Mouse (Mus musculus): Measurements from ENCODE around the gene Gm49333. TPM values are rescaled to one million over a fixed set of nuclear protein-coding genes. Genes with fewer than 3 reads are reported as not detected.
"Not testable (repeated sequence)": the region's sequence is repeated elsewhere in the genome, so short reads cannot be mapped to it uniquely, and the experiment has no call there.

The Gm49333 gene
- polyA plus RNA-seq, 1 experiment = 0.30 TPM

DNA sequence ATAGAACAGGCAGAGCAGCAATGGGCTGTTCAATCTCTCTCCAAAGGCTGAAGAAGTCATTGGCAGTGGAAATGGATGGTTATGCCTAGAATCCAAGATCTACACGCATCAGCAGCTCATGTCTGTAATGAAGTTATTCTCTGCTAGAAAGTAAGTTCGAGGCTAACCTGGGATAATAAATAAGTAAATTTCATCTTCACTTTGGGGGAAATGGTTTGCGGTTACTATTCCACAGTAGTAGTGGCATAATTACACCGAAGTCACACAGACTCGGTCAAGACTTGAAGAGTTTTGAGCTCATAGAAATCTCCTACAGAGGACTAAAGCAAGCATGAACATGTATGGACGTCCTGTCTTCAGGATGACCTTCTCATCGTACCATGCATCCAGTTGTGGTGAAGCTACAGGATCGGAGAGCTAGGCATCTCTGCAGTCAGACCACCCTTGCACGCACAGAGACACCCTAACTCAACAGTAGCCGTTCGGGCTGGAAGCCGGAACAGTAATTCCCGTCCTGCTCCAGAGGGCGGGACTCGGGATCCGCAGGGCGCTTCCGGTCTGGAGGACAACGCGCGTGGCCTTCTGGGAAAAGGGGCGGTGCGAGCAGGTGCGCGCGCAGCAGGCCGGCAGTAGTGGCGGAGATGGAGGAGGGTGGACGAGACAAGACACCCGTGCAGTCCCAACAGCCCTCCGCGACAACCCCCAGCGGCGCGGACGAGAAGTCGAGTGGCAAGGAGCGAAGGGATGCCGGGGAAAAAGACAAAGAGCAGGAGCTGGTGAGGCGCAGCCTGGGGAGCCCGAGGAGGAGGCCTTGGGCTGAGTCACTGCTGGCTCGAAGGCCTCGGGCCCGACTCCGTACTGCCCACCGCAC is 39.9 kb downstream of the Gm49333 start, which contains the start of gene Psmd2:
Gene Psmd2 (plus strand): TSS at position 577 of the 871 bp plus-strand sequence.
- WGBS = 1% methylated on average over 46 of the region's 46 CpGs
- TF ChIP-seq CTCF (conservative IDR thresholded peaks at IDR 0.05; ENCODE audit: insufficient read depth, insufficient read length, low read depth, low read length) = no peak
- peak; percentile 42 for TF ChIP-seq POLR2A (IDR thresholded peaks at IDR 0.05; ENCODE audit: low read depth, low read length)
- peak; percentile 98 for DNase-seq
- Histone ChIP-seq H3K27ac (ENCODE audit: insufficient read depth, low read depth, low read length) (peak within 1 kb of the TSS; percentile 52), H3K4me3 (ENCODE audit: insufficient read depth, low read depth, low read length) (peak within 1 kb of the TSS; percentile 67), H3K27me3 (replicated peaks; ENCODE audit: control insufficient read depth, insufficient read depth, low read length) (no peaks in the 10 kb centered on the region), H3K36me3 (ENCODE audit: control insufficient read depth, insufficient read depth, low read length) (peaks cover 4% of the 10 kb centered on the region; the same call in 1 of the 2 replicates), H3K4me1 (ENCODE audit: control insufficient read depth, insufficient read depth, low read length) (no peaks in the 10 kb centered on the region; the same call in 1 of the 2 replicates)

DNA sequence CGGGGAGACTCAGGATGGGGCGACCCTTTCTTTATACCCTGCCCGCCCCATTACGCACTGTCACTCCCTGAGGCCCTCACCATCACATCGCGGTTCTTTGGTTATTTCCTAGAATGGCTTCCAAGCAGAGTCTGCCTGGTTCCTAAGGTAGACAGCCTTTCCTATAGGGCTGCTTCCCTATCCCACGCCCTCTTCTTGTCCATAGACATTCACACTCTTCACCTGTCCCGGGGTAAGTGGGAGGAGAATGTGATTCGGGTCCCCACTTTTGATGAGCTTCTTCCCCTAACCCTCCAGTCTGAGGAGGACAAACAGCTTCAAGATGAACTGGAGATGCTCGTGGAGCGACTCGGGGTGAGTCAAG is 40.5 kb downstream of the Gm49333 start:
- peak overlapping the region; percentile 67 for H3K4me3 ChIP-seq (ENCODE audit: insufficient read depth, low read depth, low read length)
- no peaks in the 10 kb centered on the region; the same call in 1 of the 2 replicates for H3K4me1 ChIP-seq (ENCODE audit: control insufficient read depth, insufficient read depth, low read length)
- peaks cover 9% of the 10 kb centered on the region for H3K36me3 ChIP-seq (ENCODE audit: control insufficient read depth, insufficient read depth, low read length)
- TF ChIP-seq CTCF (conservative IDR thresholded peaks at IDR 0.05; ENCODE audit: insufficient read depth, insufficient read length, low read depth, low read length) (no peak), POLR2A (IDR thresholded peaks at IDR 0.05; ENCODE audit: low read depth, low read length) (no peak)
- DNase-seq = no peak
- H3K27ac ChIP-seq (ENCODE audit: insufficient read depth, low read depth, low read length) = peak overlapping the region; percentile 52; the same call in 1 of the 2 replicates
- no peaks in the 10 kb centered on the region for H3K27me3 ChIP-seq (replicated peaks; ENCODE audit: control insufficient read depth, insufficient read depth, low read length)
- WGBS = 6% methylated on average over 12 of the region's 12 CpGs

DNA sequence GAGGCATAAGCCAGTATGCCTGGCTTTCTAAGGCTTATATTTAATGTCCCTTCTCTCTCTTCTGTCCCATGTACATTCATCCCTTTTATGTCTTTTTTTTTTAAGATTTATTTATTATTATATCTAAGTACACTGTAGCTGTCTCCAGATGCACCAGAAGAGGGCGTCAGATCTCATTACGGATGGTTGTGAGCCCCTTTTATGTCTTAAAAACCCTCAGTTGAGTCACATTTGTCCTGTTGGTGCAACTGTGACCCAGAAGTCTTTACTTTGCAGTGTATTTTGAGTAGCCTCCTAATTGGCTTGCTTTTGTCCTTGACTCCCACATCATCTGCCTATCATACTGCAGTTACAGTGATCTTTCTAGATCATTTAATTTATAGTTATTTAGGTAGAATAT is 41.9 kb downstream of the Gm49333 start:
- no peaks in the 10 kb centered on the region; the same call in 1 of the 2 replicates for H3K4me1 ChIP-seq (ENCODE audit: control insufficient read depth, insufficient read depth, low read length)
- H3K36me3 ChIP-seq (ENCODE audit: control insufficient read depth, insufficient read depth, low read length) = peaks cover 15% of the 10 kb centered on the region
- no peak overlapping the region for H3K27ac ChIP-seq (ENCODE audit: insufficient read depth, low read depth, low read length)
- H3K27me3 ChIP-seq (replicated peaks; ENCODE audit: control insufficient read depth, insufficient read depth, low read length) = no peaks in the 10 kb centered on the region
- DNase-seq = no peak
- 47% methylated on average over 2 of the region's 2 CpGs for WGBS
- no peak for TF ChIP-seq POLR2A (IDR thresholded peaks at IDR 0.05; ENCODE audit: low read depth, low read length)
- no peak for TF ChIP-seq CTCF (conservative IDR thresholded peaks at IDR 0.05; ENCODE audit: insufficient read depth, insufficient read length, low read depth, low read length)
- H3K4me3 ChIP-seq (ENCODE audit: insufficient read depth, low read depth, low read length) = no peak overlapping the region

DNA sequence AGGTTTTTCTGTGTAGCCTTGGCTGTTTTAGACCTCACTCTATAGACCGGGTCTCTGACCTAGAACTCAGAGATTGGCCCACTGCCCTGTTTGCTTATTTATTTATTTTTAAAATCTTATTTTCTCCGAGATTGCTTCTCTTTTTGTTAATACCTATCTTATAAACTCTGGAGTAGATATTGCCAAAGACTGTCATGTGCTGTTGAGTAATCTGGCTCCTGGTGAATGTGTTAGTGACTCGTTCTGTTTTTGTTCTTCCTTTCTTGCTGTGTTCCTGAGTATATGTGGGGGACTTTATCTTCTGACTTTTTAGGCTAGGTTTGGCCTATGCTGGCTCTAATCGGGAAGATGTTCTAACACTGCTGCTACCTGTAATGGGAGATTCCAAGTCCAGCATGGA is 46.3 kb downstream of the Gm49333 start:
- no peaks in the 10 kb centered on the region; the same call in 1 of the 2 replicates for H3K4me1 ChIP-seq (ENCODE audit: control insufficient read depth, insufficient read depth, low read length)
- H3K36me3 ChIP-seq (ENCODE audit: control insufficient read depth, insufficient read depth, low read length) = peaks cover 18% of the 10 kb centered on the region
- H3K4me3 ChIP-seq (ENCODE audit: insufficient read depth, low read depth, low read length) = no peak overlapping the region
- no peaks in the 10 kb centered on the region for H3K27me3 ChIP-seq (replicated peaks; ENCODE audit: control insufficient read depth, insufficient read depth, low read length)
- TF ChIP-seq POLR2A (IDR thresholded peaks at IDR 0.05; ENCODE audit: low read depth, low read length) (no peak), CTCF (conservative IDR thresholded peaks at IDR 0.05; ENCODE audit: insufficient read depth, insufficient read length, low read depth, low read length) (no peak)
- WGBS = 92% methylated on average over 4 of the region's 4 CpGs
- DNase-seq = no peak
- no peak overlapping the region for H3K27ac ChIP-seq (ENCODE audit: insufficient read depth, low read depth, low read length)

DNA sequence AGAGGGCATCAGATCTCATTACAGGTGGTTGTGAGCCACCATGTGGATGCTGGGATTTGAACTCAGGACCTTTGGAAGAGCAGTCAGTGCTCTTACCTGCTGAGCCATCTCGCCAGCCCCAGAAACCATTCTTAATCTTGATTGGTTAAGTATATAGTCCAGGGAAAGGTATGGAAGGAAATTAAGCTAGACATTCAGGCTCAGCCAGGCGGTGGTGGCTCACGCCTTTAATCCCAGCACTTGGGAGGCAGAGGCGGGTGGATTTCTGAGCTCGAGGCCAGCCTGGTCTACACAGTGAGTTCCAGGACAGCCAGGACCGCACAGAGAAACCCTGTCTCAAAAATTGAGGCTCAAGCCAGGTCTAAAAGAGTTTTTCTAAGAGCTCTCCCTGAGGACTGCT is 56.6 kb downstream of the Gm49333 start, which contains the start of gene Eif4g1:
Gene Eif4g1 (plus strand): TSS at position 301 of the 400 bp plus-strand sequence.
- WGBS = over 99% methylated on average over 5 of the region's 6 CpGs

DNA sequence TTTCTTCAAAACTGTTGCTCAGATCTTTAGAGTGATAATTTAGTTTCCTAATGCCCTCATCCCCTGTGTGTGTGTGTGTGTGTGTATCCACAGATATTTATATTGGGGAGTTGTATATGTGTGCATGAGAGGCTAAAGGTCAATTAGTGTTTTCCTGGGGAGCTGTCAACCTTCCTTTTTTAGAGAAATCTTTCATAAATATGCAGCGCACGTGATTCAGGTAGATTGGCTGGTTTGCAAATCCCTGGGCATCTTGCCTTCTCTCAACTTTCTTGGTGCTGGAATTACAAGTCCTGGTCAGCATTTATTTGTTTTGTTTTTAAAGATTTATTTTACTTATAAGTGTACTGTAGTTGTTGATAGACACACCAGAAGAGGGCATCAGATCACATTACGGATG is 58.9 kb downstream of the Gm49333 start:
- 85% methylated on average over 3 of the region's 3 CpGs for WGBS
- no peak for DNase-seq
- TF ChIP-seq POLR2A (IDR thresholded peaks at IDR 0.05; ENCODE audit: low read depth, low read length) (no peak), CTCF (conservative IDR thresholded peaks at IDR 0.05; ENCODE audit: insufficient read depth, insufficient read length, low read depth, low read length) (no peak)
- Histone ChIP-seq H3K36me3 (ENCODE audit: control insufficient read depth, insufficient read depth, low read length) (no peaks in the 10 kb centered on the region), H3K27ac (ENCODE audit: insufficient read depth, low read depth, low read length) (no peak overlapping the region), H3K4me1 (ENCODE audit: control insufficient read depth, insufficient read depth, low read length) (peaks cover 5% of the 10 kb centered on the region; the same call in 1 of the 2 replicates), H3K4me3 (ENCODE audit: insufficient read depth, low read depth, low read length) (no peak overlapping the region), H3K27me3 (replicated peaks; ENCODE audit: control insufficient read depth, insufficient read depth, low read length) (no peaks in the 10 kb centered on the region)

More for the DNA sequence above, 56.6 kb downstream of the Gm49333 start, which contains the start of gene Eif4g1:
- H3K36me3 ChIP-seq (ENCODE audit: control insufficient read depth, insufficient read depth, low read length); DNase-seq; H3K4me1 ChIP-seq (ENCODE audit: control insufficient read depth, insufficient read depth, low read length); H3K27ac ChIP-seq (ENCODE audit: insufficient read depth, low read depth, low read length); H3K4me3 ChIP-seq (ENCODE audit: insufficient read depth, low read depth, low read length); H3K27me3 ChIP-seq (replicated peaks; ENCODE audit: control insufficient read depth, insufficient read depth, low read length): not testable (repeated sequence)

DNA sequence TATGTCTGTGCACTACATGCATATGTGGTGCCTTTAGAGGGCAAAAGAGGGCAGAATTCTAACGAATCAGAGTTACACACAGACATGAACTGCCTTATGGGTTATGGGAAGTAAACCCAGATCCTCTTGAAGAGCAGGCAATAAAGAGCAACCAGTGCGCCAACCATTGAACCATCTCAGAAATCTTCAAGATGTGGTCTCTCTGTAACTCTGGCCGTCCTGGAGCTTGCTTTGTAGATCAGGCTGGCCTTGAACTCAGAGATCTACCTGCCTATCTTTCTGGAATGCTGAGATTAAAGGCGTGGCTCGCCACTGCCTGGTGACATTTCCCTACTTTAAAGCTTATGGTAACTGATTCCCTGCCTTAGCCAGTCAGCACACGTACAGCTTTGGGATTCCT is 60.5 kb downstream of the Gm49333 start:
- WGBS = 25% methylated on average over 6 of the region's 6 CpGs
- Histone ChIP-seq H3K27ac (ENCODE audit: insufficient read depth, low read depth, low read length) (no peak overlapping the region), H3K4me1 (ENCODE audit: control insufficient read depth, insufficient read depth, low read length) (peaks cover 5% of the 10 kb centered on the region; the same call in 1 of the 2 replicates), H3K4me3 (ENCODE audit: insufficient read depth, low read depth, low read length) (no peak overlapping the region), H3K36me3 (ENCODE audit: control insufficient read depth, insufficient read depth, low read length) (peaks cover 1% of the 10 kb centered on the region; the same call in 1 of the 2 replicates), H3K27me3 (replicated peaks; ENCODE audit: control insufficient read depth, insufficient read depth, low read length) (no peaks in the 10 kb centered on the region)
- TF ChIP-seq POLR2A (IDR thresholded peaks at IDR 0.05; ENCODE audit: low read depth, low read length) (no peak), CTCF (conservative IDR thresholded peaks at IDR 0.05; ENCODE audit: insufficient read depth, insufficient read length, low read depth, low read length) (no peak)
- DNase-seq = no peak

Measured in kidney, adult 2 months (tissue).